Mouse (Mus musculus) ES-E14 (cell line): ENCODE measurements around the gene Rad51b. TPM values are rescaled to one million over a fixed set of nuclear protein-coding genes. Genes with fewer than 3 reads are reported as not detected.
A peak's percentile ranks its signal among the peaks of the same experiment; 100 is the strongest.

ENCODE experiments used
- DNase-seq: peaks from one replicate; pipeline ENCODE4 v3.0.0-alpha.2; 2013; ENCODE audit warnings: low read depth, low spot score
- H3K27ac ChIP-seq: 2 replicates; pipeline ENCODE4 v1.5.1; 2012; ENCODE audit warnings: low read depth, mild to moderate bottlenecking, low read length, moderate library complexity, mixed read lengths; ENCODE audit not compliant: poor library complexity, insufficient read depth, severe bottlenecking
- H3K36me3 ChIP-seq: 2 replicates; pipeline ENCODE4 v1.6.1; 2012; ENCODE audit warnings: mild to moderate bottlenecking, low read length, moderate library complexity, mixed read lengths; ENCODE audit not compliant: control insufficient read depth, poor library complexity, insufficient read depth, severe bottlenecking
- H3K4me1 ChIP-seq, 2 experiments: fragments of 150-350 bp in 1 of 2; sonication (generic) in 1 of 2; 2 replicates each; pipeline ENCODE4 v1.6.1; 2012; ENCODE audit warnings: low read length in 2 of 2, mild to moderate bottlenecking in 1 of 2, mixed read lengths in 1 of 2; ENCODE audit not compliant: control insufficient read depth in 2 of 2, insufficient read depth in 2 of 2, poor library complexity in 1 of 2
- H3K4me3 ChIP-seq, 2 experiments: fragments of 150-350 bp in 1 of 2; sonication (generic) in 1 of 2; 2 replicates each; pipeline ENCODE4 v1.5.1; 2012; ENCODE audit warnings: low read length in 2 of 2, low read depth in 1 of 2, mild to moderate bottlenecking in 1 of 2, mixed read lengths in 1 of 2; ENCODE audit not compliant: insufficient read depth in 1 of 2, poor library complexity in 1 of 2, severe bottlenecking in 1 of 2
- H3K9ac ChIP-seq: 2 replicates; pipeline ENCODE4 v1.6.1; 2012; ENCODE audit warnings: low read depth, mild to moderate bottlenecking, low read length, mixed read lengths; ENCODE audit not compliant: poor library complexity, insufficient read depth, severe bottlenecking
- H3K9me3 ChIP-seq: fragments of 150-350 bp; sonication (generic); 2 replicates; pipeline ENCODE4 v1.6.1; 2012; ENCODE audit warnings: low read depth, mild to moderate bottlenecking, low read length; ENCODE audit not compliant: control insufficient read depth, insufficient read depth
- CHD2 ChIP-seq: IDR thresholded peaks from 2 replicates; pipeline ENCODE4 v1.6.1; 2014; ENCODE audit warnings: mild to moderate bottlenecking, low read depth, low read length, inconsistent platforms
- HCFC1 ChIP-seq: IDR thresholded peaks from 2 replicates; pipeline ENCODE4 v1.6.1; 2012; ENCODE audit warnings: low read length, inconsistent platforms, borderline replicate concordance; ENCODE audit not compliant: insufficient read depth
- MAFK ChIP-seq: IDR thresholded peaks from 2 replicates; pipeline ENCODE4 v1.6.1; 2014; ENCODE audit warnings: mild to moderate bottlenecking, low read depth, low read length, inconsistent platforms; ENCODE audit not compliant: insufficient read depth
- ZC3H11A ChIP-seq: IDR thresholded peaks from 2 replicates; pipeline ENCODE4 v1.6.1; 2012; ENCODE audit warnings: low read depth, mild to moderate bottlenecking, inconsistent platforms, low read length, borderline replicate concordance
- ZNF384 ChIP-seq: IDR thresholded peaks from 2 replicates; pipeline ENCODE4 v1.6.1; 2012; ENCODE audit warnings: low read depth, low read length, inconsistent platforms
- in situ Hi-C, 2 experiments: fragments of 600-800 bp; cut with MboI; formaldehyde crosslinking; loops; one replicate each; pipeline ENCODE4 v1.15.1; 2025; ENCODE audit warnings: low sequenced_read_pairs in 2 of 2, inconsistent platforms in 1 of 2; ENCODE audit not compliant: unreplicated experiment in 2 of 2
- total RNA-seq: library from RNA; depleted of rRNA; stranded (reverse); fragments of 300-350 nt; gene quantifications from 2 replicates; pipeline ENCODE4 v1.2.3, GENCODE M21; 2012

The Rad51b gene
- total RNA-seq, 1 experiment, result 6.7 TPM

DNA sequence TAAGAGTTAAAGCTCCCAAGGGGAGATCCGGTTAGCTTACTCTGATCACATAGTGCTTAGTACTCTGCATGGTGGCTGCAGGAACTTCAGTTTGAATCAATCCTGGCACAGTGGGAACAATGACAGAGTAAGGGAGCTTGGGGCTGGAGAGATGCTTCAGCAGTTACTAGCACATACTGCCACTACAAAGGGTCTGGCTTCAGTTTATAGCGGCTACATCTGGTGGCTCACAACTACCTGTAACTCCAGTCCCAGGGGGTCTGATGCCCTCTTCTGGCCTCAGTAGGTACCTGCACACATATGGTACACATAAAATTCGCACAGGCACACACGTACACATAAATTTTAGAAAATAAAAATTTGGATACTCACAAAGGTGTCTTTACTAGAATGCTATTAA, 555.5 kb downstream of the Rad51b start:
- H3K36me3 ChIP-seq, result no peaks in the 10 kb centered on the region
- peak; percentile 16; the same call in 1 of the 2 replicates for TF ChIP-seq ZC3H11A
- TF ChIP-seq CHD2, result no peak
- no peak overlapping the region for H3K27ac ChIP-seq
- no peaks in the 10 kb centered on the region for H3K9me3 ChIP-seq
- no peak overlapping the region for H3K4me3 ChIP-seq
- no peak overlapping the region for H3K9ac ChIP-seq
- DNase-seq, result peak; percentile 26
- H3K4me1 ChIP-seq, result peaks cover 0 to 8% of the 10 kb centered on the region in 2 experiments; a peak in 3 of 4 replicates
- in situ Hi-C loops, result no loop called here

GRCm38 (mm10) chr12:79853901-79854490, 556.9 kb downstream of the Rad51b start:
- Histone ChIP-seq H3K4me1 (peaks cover 0 to 7% of the 10 kb centered on the region in 2 experiments; a peak in 3 of 4 replicates), H3K9me3 (no peaks in the 10 kb centered on the region), H3K9ac (no peak overlapping the region), H3K36me3 (no peaks in the 10 kb centered on the region), H3K4me3 (no peak overlapping the region), H3K27ac (no peak overlapping the region)
- TF ChIP-seq ZNF384, result no peak
- TF ChIP-seq MAFK, result no peak
- no peak for TF ChIP-seq ZC3H11A
- no peak for TF ChIP-seq CHD2
- no peak for DNase-seq
- in situ Hi-C loops, result no loop called here

DNA sequence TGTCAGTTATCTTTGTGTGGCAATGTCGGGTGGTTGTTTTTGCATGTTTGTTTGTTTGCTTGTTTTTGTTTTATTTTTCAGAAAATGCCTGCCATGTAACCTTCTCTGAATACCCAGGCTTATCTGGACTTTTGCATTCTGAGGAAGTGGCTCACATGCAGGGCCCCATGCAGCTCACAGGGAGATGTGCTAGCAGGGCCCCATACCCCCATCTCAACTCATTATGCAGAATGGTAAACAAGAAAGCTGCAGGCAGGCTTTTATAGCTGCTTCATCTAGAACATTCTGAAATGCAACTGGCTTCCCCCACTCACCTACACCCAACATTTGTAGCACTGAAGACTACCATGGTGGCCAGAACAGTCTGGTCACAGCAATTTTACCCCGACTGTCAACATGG, 557.4 kb downstream of the Rad51b start:
- no peak overlapping the region for H3K27ac ChIP-seq
- peaks cover 0 to 7% of the 10 kb centered on the region in 2 experiments; a peak in 3 of 4 replicates for H3K4me1 ChIP-seq
- H3K36me3 ChIP-seq, result no peaks in the 10 kb centered on the region

GRCm38 (mm10) chr12:79856116-79856909, 559.2 kb downstream of the Rad51b start:
- H3K4me1 ChIP-seq, result peaks cover 0 to 6% of the 10 kb centered on the region in 2 experiments; a peak in 2 of 4 replicates
- H3K9me3 ChIP-seq, result no peaks in the 10 kb centered on the region
- H3K36me3 ChIP-seq, result no peaks in the 10 kb centered on the region
- in situ Hi-C loops, result no loop called here
- no peak overlapping the region for H3K4me3 ChIP-seq
- H3K27ac ChIP-seq, result no peak overlapping the region
- DNase-seq, result no peak
- H3K9ac ChIP-seq, result no peak overlapping the region
- TF ChIP-seq ZNF384, result no peak
- TF ChIP-seq ZC3H11A, result no peak
- TF ChIP-seq HCFC1, result no peak
- no peak for TF ChIP-seq MAFK
- TF ChIP-seq CHD2, result no peak

More for the DNA sequence above, 557.4 kb downstream of the Rad51b start:
- in situ Hi-C loops, result no loop called here
- no peak overlapping the region for H3K4me3 ChIP-seq
- H3K9me3 ChIP-seq, result no peaks in the 10 kb centered on the region
- no peak overlapping the region for H3K9ac ChIP-seq
- no peak for DNase-seq
- TF ChIP-seq ZNF384 (no peak), ZC3H11A (no peak), HCFC1 (no peak), CHD2 (no peak)

GRCm38 (mm10) chr12:79857704-79858103, 560.6 kb downstream of the Rad51b start:
- no peak overlapping the region for H3K9ac ChIP-seq
- H3K4me1 ChIP-seq, result peaks cover 0 to 2% of the 10 kb centered on the region in 2 experiments; a peak in 1 of 4 replicates
- no peak overlapping the region for H3K4me3 ChIP-seq
- in situ Hi-C loops, result no loop called here
- no peaks in the 10 kb centered on the region for H3K9me3 ChIP-seq
- TF ChIP-seq MAFK (no peak), CHD2 (no peak), ZC3H11A (no peak), ZNF384 (no peak), HCFC1 (no peak)
- no peaks in the 10 kb centered on the region for H3K36me3 ChIP-seq
- no peak overlapping the region for H3K27ac ChIP-seq
- DNase-seq, result no peak
